Comparison of ENCODE assay signal across 10 mouse cellular contexts in the genomic region with DNA sequence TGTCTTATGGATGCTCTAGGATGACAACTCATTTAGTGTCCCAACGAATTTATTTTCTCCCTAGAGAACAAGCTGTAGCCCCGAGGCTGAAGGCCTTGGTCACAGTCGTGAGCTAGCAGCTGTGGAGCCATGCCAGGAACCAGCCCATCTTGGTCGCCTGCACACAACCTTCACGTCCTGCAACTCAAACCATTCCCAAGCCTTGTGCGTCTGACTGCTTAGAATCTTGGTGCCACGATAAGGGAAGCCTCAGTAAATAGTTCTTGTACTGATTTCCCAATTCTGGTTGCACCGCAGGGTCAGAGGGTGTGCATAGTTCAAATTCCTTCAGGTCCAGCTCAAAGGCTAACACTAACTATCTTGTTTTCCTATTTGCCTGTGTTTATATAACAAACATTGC. TPM values are rescaled to one million over a fixed set of nuclear protein-coding genes. Genes with fewer than 3 reads are reported as not detected.
DNase-seq lines count a peak whose midpoint lies in the region; ATAC-seq and TF ChIP-seq lines count a peak whose summit lies in the region.
"Had no signal": no experiment of that assay in that cellular context is flagged by ENCODE, and none has a peak within 500 bp of the region (broad histone marks: within the 10 kb centered on the region; RNA-seq: fewer than 3 reads in every experiment).

No protein-coding gene starts in this region.

- DNase-seq in R1 (ENCODE audit: low read depth, low spot score) (peak; percentile 37), MN1 (ENCODE audit: low spot score) (no peak)
- DNase-seq in adrenal gland, postnatal 36 days = peak; percentile 80 to 84
- peak; percentile 92 for DNase-seq in kidney, adult 2 months
- DNase-seq in lung, adult 18-20 months = peak; percentile 79 to 83
- no peak for DNase-seq in layer of hippocampus, adult 9-11 months
- DNase-seq: cerebellum, postnatal 14 days had no signal

- H3K9ac ChIP-seq in neural tube, embryonic 15.5 days (replicated peaks) = no peak overlapping the region

- H3K9me3 ChIP-seq in neural tube, embryonic 15.5 days (replicated peaks) = no peaks in the 10 kb centered on the region

- no peak overlapping the region for H3K4me3 ChIP-seq in kidney, adult 2 months (ENCODE audit: insufficient read depth, low read depth, low read length)
- H3K4me3 ChIP-seq in neural tube, embryonic 15.5 days (replicated peaks) = no peak overlapping the region

- no peaks in the 10 kb centered on the region for H3K27me3 ChIP-seq in kidney, adult 2 months (replicated peaks; ENCODE audit: control insufficient read depth, insufficient read depth, low read length)
- H3K27me3 ChIP-seq in neural tube, embryonic 15.5 days (replicated peaks) = no peaks in the 10 kb centered on the region

- H3K4me2 ChIP-seq in neural tube, embryonic 15.5 days = no peak overlapping the region

- TF ChIP-seq CTCF in kidney, adult 2 months (conservative IDR thresholded peaks at IDR 0.05; ENCODE audit: insufficient read depth, insufficient read length, low read depth, low read length) = no peak

- TF ChIP-seq POLR2A in kidney, adult 2 months (IDR thresholded peaks at IDR 0.05; ENCODE audit: low read depth, low read length) = no peak

- H3K36me3 ChIP-seq in kidney, adult 2 months (ENCODE audit: control insufficient read depth, insufficient read depth, low read length) = peaks cover 3% of the 10 kb centered on the region
- H3K36me3 ChIP-seq in neural tube, embryonic 15.5 days = peaks cover 37% of the 10 kb centered on the region

- WGBS in kidney, adult 2 months = 15% methylated on average over 8 of the region's 8 CpGs
- 55% methylated on average over 8 of the region's 8 CpGs for WGBS in neural tube, embryonic 15.5 days

- H3K27ac ChIP-seq in kidney, adult 2 months (ENCODE audit: insufficient read depth, low read depth, low read length) = peak overlapping the region; percentile 11
- H3K27ac ChIP-seq in neural tube, embryonic 15.5 days (replicated peaks) = no peak overlapping the region

- H3K4me1 ChIP-seq in kidney, adult 2 months (ENCODE audit: control insufficient read depth, insufficient read depth, low read length) = peaks cover 20% of the 10 kb centered on the region
- H3K4me1 ChIP-seq in neural tube, embryonic 15.5 days = peaks cover 9% of the 10 kb centered on the region; the same call in 1 of the 2 replicates

- ATAC-seq in neural tube, embryonic 15.5 days (ENCODE audit: low FRiP score) = no peak
- no peak for ATAC-seq in frontal cortex, adult (ENCODE audit: low TSS enrichment)

RNA-seq across cellular contexts. Expression of a gene that starts 52.3 kb away (rescaled TPM):
- 100 to 1,000 TPM; 105 to 134 TPM for total RNA-seq in adrenal gland, postnatal 36 days (2021)
- 40.8 and 47.2 TPM in 2 replicates for polyA plus RNA-seq in kidney, adult 2 months (2012; rRNA removed)
- polyA plus RNA-seq in neural tube, embryonic 15.5 days (2015; fragmentation: Nextera tagmentation; extraction: Ambion mirVana) = 78.7 and 103 TPM in 2 replicates
- total RNA-seq: megakaryocyte, adult 5-6 weeks had no signal

Comparison
In these comparisons a context has a peak if more than half of its experiments do, and no peak if none do; other contexts are left out.
1. DNase-seq: peak in R1 (single experiment), adrenal gland, postnatal 36 days (2 of 2), kidney, adult 2 months (single experiment) and lung, adult 18-20 months (2 of 2); none in MN1 (single experiment) and layer of hippocampus, adult 9-11 months (single experiment).